Mouse (Mus musculus): ENCODE data around the gene Ier2. TPM values are rescaled to one million over a fixed set of nuclear protein-coding genes. Genes with fewer than 3 reads are reported as not detected.
"Not testable (repeated sequence)": the region's sequence is repeated elsewhere in the genome, so short reads cannot be mapped to it uniquely, and the experiment has no call there.

Ier2 gene
- polyA plus RNA-seq, 1 experiment from 2014 or later = 45.9 TPM

- H3K4me1 ChIP-seq (ENCODE audit: control insufficient read depth, insufficient read depth, low read length); H3K27ac ChIP-seq (replicated peaks; ENCODE audit: low read depth, low read length): not testable (repeated sequence)
Observed at GRCm38 (mm10) chr8:84670295-84671006, 7.8 kb upstream of the Ier2 start.

GRCm38 (mm10) chr8:84668731-84669485 is 6.3 kb upstream of the Ier2 start:
- peaks cover 39% of the 10 kb centered on the region for H3K36me3 ChIP-seq (ENCODE audit: control insufficient read depth, insufficient read depth, low read length)
- H3K27ac ChIP-seq (replicated peaks; ENCODE audit: low read depth, low read length) = no peak overlapping the region
- H3K4me1 ChIP-seq (ENCODE audit: control insufficient read depth, insufficient read depth, low read length) = peaks cover 3% of the 10 kb centered on the region; the same call in 1 of the 2 replicates
- H3K9ac ChIP-seq (ENCODE audit: low read depth, low read length) = no peak overlapping the region
- no peak overlapping the region for H3K4me2 ChIP-seq (ENCODE audit: low read depth, low read length)
- DNase-seq (ENCODE audit: low spot score) (no peak), ATAC-seq (ENCODE audit: low read depth) (no peak)
- H3K4me3 ChIP-seq (ENCODE audit: low read depth, low read length) = no peak overlapping the region
- no peaks in the 10 kb centered on the region for H3K9me3 ChIP-seq (ENCODE audit: control insufficient read depth, low read length)
- 85% methylated on average over 6 of the region's 6 CpGs for WGBS
- H3K27me3 ChIP-seq (replicated peaks; ENCODE audit: control insufficient read depth, insufficient read depth, low read length) = no peaks in the 10 kb centered on the region

More at GRCm38 (mm10) chr8:84670295-84671006, 7.8 kb upstream of the Ier2 start:
- not testable (repeated sequence) for H3K9ac ChIP-seq (ENCODE audit: low read depth, low read length); H3K4me2 ChIP-seq (ENCODE audit: low read depth, low read length); H3K27me3 ChIP-seq (replicated peaks; ENCODE audit: control insufficient read depth, insufficient read depth, low read length); H3K4me3 ChIP-seq (ENCODE audit: low read depth, low read length); ATAC-seq (ENCODE audit: low read depth); DNase-seq (ENCODE audit: low spot score); H3K9me3 ChIP-seq (ENCODE audit: control insufficient read depth, low read length)
- H3K36me3 ChIP-seq (ENCODE audit: control insufficient read depth, insufficient read depth, low read length) = peaks cover 54% of the 10 kb centered on the region
- 92% methylated on average over 5 of the region's 5 CpGs for WGBS

DNA sequence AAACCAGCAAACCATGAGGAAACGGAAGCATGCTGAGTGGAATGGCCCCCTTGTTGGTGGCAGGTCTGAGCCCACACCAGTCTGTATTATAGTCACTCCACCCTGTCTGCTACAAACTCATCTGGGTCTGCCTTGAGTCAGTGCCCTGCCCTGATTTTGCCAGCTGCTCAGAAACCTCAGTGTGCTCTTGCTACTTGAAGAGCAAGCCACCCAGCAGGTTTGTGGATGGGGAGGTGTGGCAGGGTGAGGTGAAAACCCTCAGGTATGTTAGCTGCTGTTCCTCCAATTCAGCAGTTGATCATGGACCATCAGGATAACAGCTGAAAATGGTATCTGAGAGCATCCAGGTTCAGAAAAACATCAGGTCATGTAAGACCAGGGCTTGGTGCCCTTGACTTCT is 5.4 kb upstream of the Ier2 start:
- Histone ChIP-seq H3K4me2 (ENCODE audit: low read depth, low read length) (no peak overlapping the region), H3K9ac (ENCODE audit: low read depth, low read length) (no peak overlapping the region), H3K4me1 (ENCODE audit: control insufficient read depth, insufficient read depth, low read length) (peaks cover 8% of the 10 kb centered on the region), H3K27ac (replicated peaks; ENCODE audit: low read depth, low read length) (no peak overlapping the region), H3K27me3 (replicated peaks; ENCODE audit: control insufficient read depth, insufficient read depth, low read length) (no peaks in the 10 kb centered on the region), H3K4me3 (ENCODE audit: low read depth, low read length) (no peak overlapping the region), H3K36me3 (ENCODE audit: control insufficient read depth, insufficient read depth, low read length) (peaks cover 31% of the 10 kb centered on the region), H3K9me3 (ENCODE audit: control insufficient read depth, low read length) (no peaks in the 10 kb centered on the region)
- 76% methylated on average over 1 of the region's 1 CpGs for WGBS
- no peak for DNase-seq (ENCODE audit: low spot score)
- ATAC-seq (ENCODE audit: low read depth) = no peak

- ATAC-seq (ENCODE audit: low read depth) (0 out of 2 replicates have a peak, but pooled peaks have one; percentile 0), DNase-seq (ENCODE audit: low spot score) (peak; percentile 51)
- Histone ChIP-seq H3K27me3 (replicated peaks; ENCODE audit: control insufficient read depth, insufficient read depth, low read length) (no peaks in the 10 kb centered on the region), H3K4me3 (ENCODE audit: low read depth, low read length) (peak overlapping the region; percentile 84), H3K9me3 (ENCODE audit: control insufficient read depth, low read length) (no peaks in the 10 kb centered on the region), H3K27ac (replicated peaks; ENCODE audit: low read depth, low read length) (peak overlapping the region; percentile 96), H3K9ac (ENCODE audit: low read depth, low read length) (peak overlapping the region; percentile 77), H3K4me2 (ENCODE audit: low read depth, low read length) (peak overlapping the region; percentile 88), H3K4me1 (ENCODE audit: control insufficient read depth, insufficient read depth, low read length) (peaks cover 17% of the 10 kb centered on the region), H3K36me3 (ENCODE audit: control insufficient read depth, insufficient read depth, low read length) (peaks cover 16% of the 10 kb centered on the region; the same call in 1 of the 2 replicates)
- WGBS = 2% methylated on average over 14 of the region's 14 CpGs
Observed at GRCm38 (mm10) chr8:84665385-84665893, 2.8 kb upstream of the Ier2 start.

DNA sequence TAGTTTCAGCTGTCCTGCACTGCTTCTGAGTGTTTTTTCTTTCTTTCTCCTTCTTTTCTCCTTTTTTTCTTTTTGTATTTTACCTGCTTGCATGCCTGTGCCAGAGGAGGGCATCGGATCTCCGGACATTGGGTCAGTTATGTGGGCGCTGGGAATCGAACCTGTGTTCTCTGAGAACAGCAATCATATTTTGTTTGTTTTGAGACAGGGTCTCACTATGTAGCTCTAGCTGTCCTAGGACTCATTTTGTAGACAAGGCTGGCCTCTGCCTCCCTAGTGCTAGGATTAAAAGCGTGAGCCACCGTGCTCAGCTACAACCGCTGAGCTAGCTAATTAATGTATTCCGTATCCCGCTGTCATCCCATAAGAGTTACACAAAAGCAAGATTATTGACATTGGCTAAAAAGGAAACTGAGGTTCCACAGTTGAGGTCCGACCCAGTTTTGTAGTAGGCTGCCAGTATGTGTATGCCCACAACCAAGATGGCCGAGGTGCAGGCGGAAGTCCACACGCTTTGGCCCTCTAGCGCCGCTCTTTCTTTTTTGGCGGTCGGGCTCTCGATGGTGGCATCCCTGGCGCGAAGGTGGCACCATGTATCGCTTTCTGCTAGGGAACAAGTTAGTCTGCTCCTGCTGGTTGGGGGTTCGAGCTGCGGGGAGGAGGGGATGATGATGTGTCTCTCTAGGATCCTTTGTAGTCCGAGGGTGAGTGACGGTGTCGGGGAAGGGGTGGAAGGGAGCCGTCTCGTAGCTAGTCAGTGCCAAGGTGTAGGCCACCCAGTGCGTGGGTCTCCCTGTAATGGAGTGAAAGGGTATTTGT is 2.1 kb upstream of the Ier2 start:
- ATAC-seq (ENCODE audit: low read depth) = peak; percentile 31; the same call in 1 of the 2 replicates
- peak overlapping the region; percentile 77 for H3K9ac ChIP-seq (ENCODE audit: low read depth, low read length)
- H3K4me2 ChIP-seq (ENCODE audit: low read depth, low read length) = peak overlapping the region; percentile 88
- WGBS = under 1% methylated on average over 29 of the region's 29 CpGs
- H3K4me1 ChIP-seq (ENCODE audit: control insufficient read depth, insufficient read depth, low read length) = peaks cover 24% of the 10 kb centered on the region
- H3K27me3 ChIP-seq (replicated peaks; ENCODE audit: control insufficient read depth, insufficient read depth, low read length) = no peaks in the 10 kb centered on the region
- peak overlapping the region; percentile 96 for H3K27ac ChIP-seq (replicated peaks; ENCODE audit: low read depth, low read length)
- H3K4me3 ChIP-seq (ENCODE audit: low read depth, low read length) = peak overlapping the region; percentile 84
- DNase-seq (ENCODE audit: low spot score) = peak; percentile 91
- H3K36me3 ChIP-seq (ENCODE audit: control insufficient read depth, insufficient read depth, low read length) = peaks cover 10% of the 10 kb centered on the region; the same call in 1 of the 2 replicates
- no peaks in the 10 kb centered on the region for H3K9me3 ChIP-seq (ENCODE audit: control insufficient read depth, low read length)

DNA sequence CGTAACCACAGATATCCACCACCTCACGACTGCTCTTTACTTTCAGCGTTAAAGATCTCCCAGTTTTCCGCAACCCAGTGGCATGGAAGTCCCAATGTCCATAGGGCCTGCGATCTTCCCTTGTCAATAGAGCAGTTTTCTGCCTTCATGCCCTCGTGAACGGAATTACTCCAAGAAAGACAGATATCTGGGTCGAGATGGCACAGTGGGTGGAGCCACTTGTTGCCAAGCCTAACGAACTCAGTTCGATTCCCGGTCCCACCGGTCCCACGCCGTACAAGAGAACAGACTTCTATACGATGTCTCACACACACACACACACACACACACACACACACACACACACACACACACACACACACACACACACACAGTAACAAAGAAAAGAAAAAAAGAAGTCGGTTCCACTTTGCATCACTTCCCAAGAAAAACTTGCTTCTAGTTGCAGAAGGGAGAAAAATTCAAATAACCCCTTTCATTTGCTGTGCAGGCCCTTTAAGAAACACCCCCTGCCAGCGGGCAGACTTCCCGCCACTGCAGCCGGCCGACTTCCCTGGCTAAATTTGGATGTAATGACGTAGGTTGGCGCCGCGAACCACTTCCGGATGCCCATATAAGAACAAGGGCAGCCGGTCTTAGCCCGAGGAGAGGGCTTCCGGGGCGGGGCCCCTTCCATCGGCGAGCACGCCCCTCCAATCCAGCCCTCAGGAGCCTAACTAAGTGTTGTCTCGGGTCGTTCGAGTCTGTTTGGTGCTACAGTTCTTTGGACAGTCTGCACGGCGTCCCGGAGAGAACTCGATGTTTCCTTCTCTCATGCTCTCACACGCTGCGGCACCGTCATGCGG is 1.1 kb upstream of the Ier2 start:
- Histone ChIP-seq H3K9me3 (ENCODE audit: control insufficient read depth, low read length) (no peaks in the 10 kb centered on the region), H3K36me3 (ENCODE audit: control insufficient read depth, insufficient read depth, low read length) (0 out of 2 replicates have a peak, but pooled peaks cover 9% of the 10 kb centered on the region), H3K27ac (replicated peaks; ENCODE audit: low read depth, low read length) (peak overlapping the region; percentile 96), H3K4me3 (ENCODE audit: low read depth, low read length) (peak overlapping the region; percentile 84), H3K9ac (ENCODE audit: low read depth, low read length) (peak overlapping the region; percentile 92), H3K4me1 (ENCODE audit: control insufficient read depth, insufficient read depth, low read length) (peaks cover 27% of the 10 kb centered on the region), H3K27me3 (replicated peaks; ENCODE audit: control insufficient read depth, insufficient read depth, low read length) (no peaks in the 10 kb centered on the region), H3K4me2 (ENCODE audit: low read depth, low read length) (peak overlapping the region; percentile 88)
- peak; percentile 99 for DNase-seq (ENCODE audit: low spot score)
- peak; percentile 83 for ATAC-seq (ENCODE audit: low read depth)
- WGBS = 2% methylated on average over 38 of the region's 43 CpGs

GRCm38 (mm10) chr8:84661961-84662571 is 586 bp downstream of the Ier2 start:
- Histone ChIP-seq H3K4me3 (ENCODE audit: low read depth, low read length) (peak overlapping the region; percentile 84), H3K36me3 (ENCODE audit: control insufficient read depth, insufficient read depth, low read length) (no peaks in the 10 kb centered on the region), H3K9me3 (ENCODE audit: control insufficient read depth, low read length) (no peaks in the 10 kb centered on the region), H3K27ac (replicated peaks; ENCODE audit: low read depth, low read length) (peak overlapping the region; percentile 96), H3K9ac (ENCODE audit: low read depth, low read length) (peak overlapping the region; percentile 92), H3K4me2 (ENCODE audit: low read depth, low read length) (peak overlapping the region; percentile 88), H3K27me3 (replicated peaks; ENCODE audit: control insufficient read depth, insufficient read depth, low read length) (no peaks in the 10 kb centered on the region), H3K4me1 (ENCODE audit: control insufficient read depth, insufficient read depth, low read length) (peaks cover 38% of the 10 kb centered on the region)
- under 1% methylated on average over 37 of the region's 61 CpGs for WGBS
- peak; percentile 15; the same call in 1 of the 2 replicates for ATAC-seq (ENCODE audit: low read depth)
- peak; percentile 66 for DNase-seq (ENCODE audit: low spot score)

All from embryonic facial prominence, embryonic 14.5 days (tissue).